Mouse (Mus musculus): ENCODE measurements around the gene Ufd1. TPM values are rescaled to one million over a fixed set of nuclear protein-coding genes. Genes with fewer than 3 reads are reported as not detected.

Ufd1 gene
- polyA plus RNA-seq, 1 experiment from 2014 or later: 82.1 TPM

- no peak overlapping the region for H3K9ac ChIP-seq (replicated peaks; ENCODE audit: low read length)
- no peaks in the 10 kb centered on the region for H3K27me3 ChIP-seq (ENCODE audit: control insufficient read depth, insufficient read depth, low read length)
- no peak overlapping the region for H3K4me2 ChIP-seq (ENCODE audit: low read depth, low read length)
- H3K9me3 ChIP-seq (replicated peaks; ENCODE audit: control insufficient read depth, low read length): no peaks in the 10 kb centered on the region
- no peak for DNase-seq (ENCODE audit: low spot score)
- no peak overlapping the region for H3K27ac ChIP-seq (replicated peaks; ENCODE audit: low read depth, low read length)
- 87% methylated on average over 1 of the region's 1 CpGs for WGBS
- H3K4me3 ChIP-seq (ENCODE audit: low read depth, low read length): no peak overlapping the region
- H3K4me1 ChIP-seq (ENCODE audit: control insufficient read depth, insufficient read depth, low read length): no peaks in the 10 kb centered on the region
- H3K36me3 ChIP-seq (replicated peaks; ENCODE audit: control insufficient read depth, insufficient read depth, low read depth, low read length): peaks cover 31% of the 10 kb centered on the region
- no peak for ATAC-seq (replicated peaks; ENCODE audit: insufficient number of reproducible peaks, low FRiP score, low TSS enrichment, low read depth)
Observed at GRCm38 (mm10) chr16:18822356-18822755, 10.8 kb downstream of the Ufd1 start.

- Histone ChIP-seq H3K36me3 (replicated peaks; ENCODE audit: control insufficient read depth, insufficient read depth, low read depth, low read length) (peaks cover 31% of the 10 kb centered on the region), H3K4me2 (ENCODE audit: low read depth, low read length) (no peak overlapping the region), H3K27ac (replicated peaks; ENCODE audit: low read depth, low read length) (no peak overlapping the region), H3K4me1 (ENCODE audit: control insufficient read depth, insufficient read depth, low read length) (no peaks in the 10 kb centered on the region), H3K9me3 (replicated peaks; ENCODE audit: control insufficient read depth, low read length) (no peaks in the 10 kb centered on the region), H3K4me3 (ENCODE audit: low read depth, low read length) (no peak overlapping the region), H3K27me3 (ENCODE audit: control insufficient read depth, insufficient read depth, low read length) (no peaks in the 10 kb centered on the region), H3K9ac (replicated peaks; ENCODE audit: low read length) (no peak overlapping the region)
- no peak for DNase-seq (ENCODE audit: low spot score)
- ATAC-seq (replicated peaks; ENCODE audit: insufficient number of reproducible peaks, low FRiP score, low TSS enrichment, low read depth): no peak
- 86% methylated on average over 4 of the region's 4 CpGs for WGBS
Observed at GRCm38 (mm10) chr16:18822925-18823324, 11.3 kb downstream of the Ufd1 start.

DNA sequence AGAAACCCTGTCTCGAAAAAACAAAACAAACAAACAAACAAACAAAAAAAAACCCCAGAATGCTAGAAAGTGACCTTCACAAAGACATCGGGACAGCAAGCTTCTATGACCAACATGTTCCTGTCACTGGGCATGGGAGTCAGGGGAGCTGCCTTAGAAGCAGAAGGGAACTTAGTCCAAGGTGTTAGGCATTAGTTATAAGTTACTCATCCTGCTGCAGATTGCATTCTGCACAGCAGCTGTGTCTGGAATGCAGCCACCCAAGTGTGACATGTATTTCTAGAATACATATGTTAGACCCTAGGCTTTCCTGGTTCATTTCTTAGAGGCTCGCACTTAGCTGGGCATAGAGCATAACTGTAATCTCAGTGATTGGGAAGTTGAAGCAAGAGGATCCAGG is 17.1 kb downstream of the Ufd1 start:
- no peak for DNase-seq (ENCODE audit: low spot score)
- ATAC-seq (replicated peaks; ENCODE audit: insufficient number of reproducible peaks, low FRiP score, low TSS enrichment, low read depth): no peak

DNA sequence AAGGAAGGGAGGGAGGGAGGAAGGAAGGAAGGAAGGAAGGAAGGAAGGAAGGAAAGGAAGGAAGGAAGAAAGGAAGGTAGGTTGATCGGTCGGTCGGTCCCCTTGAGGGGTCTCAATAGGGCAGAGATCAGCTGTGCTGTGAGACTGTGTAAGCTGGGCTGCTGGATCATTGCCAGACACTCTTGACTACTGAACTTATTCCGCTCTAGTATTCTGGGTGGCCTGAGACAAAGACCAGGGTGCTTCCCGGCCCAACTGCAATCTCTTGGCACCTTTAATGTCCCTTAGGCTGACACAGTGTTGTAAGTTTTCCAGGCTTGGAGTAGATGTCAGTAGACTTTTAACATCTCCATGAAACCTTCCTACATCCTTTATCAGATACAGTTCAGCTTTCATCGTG is 17.5 kb downstream of the Ufd1 start:
- H3K4me3 ChIP-seq (ENCODE audit: low read depth, low read length): no peak overlapping the region
- no peak overlapping the region for H3K27ac ChIP-seq (replicated peaks; ENCODE audit: low read depth, low read length)
- no peak overlapping the region for H3K4me2 ChIP-seq (ENCODE audit: low read depth, low read length)
- H3K36me3 ChIP-seq (replicated peaks; ENCODE audit: control insufficient read depth, insufficient read depth, low read depth, low read length): peaks cover 6% of the 10 kb centered on the region
- H3K9me3 ChIP-seq (replicated peaks; ENCODE audit: control insufficient read depth, low read length): no peaks in the 10 kb centered on the region
- no peaks in the 10 kb centered on the region for H3K27me3 ChIP-seq (ENCODE audit: control insufficient read depth, insufficient read depth, low read length)
- ATAC-seq (replicated peaks; ENCODE audit: insufficient number of reproducible peaks, low FRiP score, low TSS enrichment, low read depth) (no peak), DNase-seq (ENCODE audit: low spot score) (no peak)
- 90% methylated on average over 6 of the region's 6 CpGs for WGBS
- H3K4me1 ChIP-seq (ENCODE audit: control insufficient read depth, insufficient read depth, low read length): no peaks in the 10 kb centered on the region
- no peak overlapping the region for H3K9ac ChIP-seq (replicated peaks; ENCODE audit: low read length)

More for the DNA sequence above, 17.1 kb downstream of the Ufd1 start:
- Histone ChIP-seq H3K4me1 (ENCODE audit: control insufficient read depth, insufficient read depth, low read length) (no peaks in the 10 kb centered on the region), H3K9me3 (replicated peaks; ENCODE audit: control insufficient read depth, low read length) (no peaks in the 10 kb centered on the region), H3K4me3 (ENCODE audit: low read depth, low read length) (no peak overlapping the region), H3K36me3 (replicated peaks; ENCODE audit: control insufficient read depth, insufficient read depth, low read depth, low read length) (peaks cover 6% of the 10 kb centered on the region), H3K9ac (replicated peaks; ENCODE audit: low read length) (no peak overlapping the region), H3K4me2 (ENCODE audit: low read depth, low read length) (no peak overlapping the region), H3K27ac (replicated peaks; ENCODE audit: low read depth, low read length) (no peak overlapping the region), H3K27me3 (ENCODE audit: control insufficient read depth, insufficient read depth, low read length) (no peaks in the 10 kb centered on the region)
- WGBS: 93% methylated on average over 3 of the region's 3 CpGs

GRCm38 (mm10) chr16:18833486-18833885 is 21.9 kb downstream of the Ufd1 start:
- WGBS: 75% methylated on average over 2 of the region's 2 CpGs
- Histone ChIP-seq H3K4me2 (ENCODE audit: low read depth, low read length) (no peak overlapping the region), H3K4me3 (ENCODE audit: low read depth, low read length) (no peak overlapping the region), H3K9ac (replicated peaks; ENCODE audit: low read length) (no peak overlapping the region), H3K9me3 (replicated peaks; ENCODE audit: control insufficient read depth, low read length) (no peaks in the 10 kb centered on the region), H3K36me3 (replicated peaks; ENCODE audit: control insufficient read depth, insufficient read depth, low read depth, low read length) (no peaks in the 10 kb centered on the region; the same call in 1 of the 2 replicates), H3K4me1 (ENCODE audit: control insufficient read depth, insufficient read depth, low read length) (no peaks in the 10 kb centered on the region), H3K27ac (replicated peaks; ENCODE audit: low read depth, low read length) (no peak overlapping the region), H3K27me3 (ENCODE audit: control insufficient read depth, insufficient read depth, low read length) (no peaks in the 10 kb centered on the region)
- DNase-seq (ENCODE audit: low spot score) (no peak), ATAC-seq (replicated peaks; ENCODE audit: insufficient number of reproducible peaks, low FRiP score, low TSS enrichment, low read depth) (no peak)

DNA sequence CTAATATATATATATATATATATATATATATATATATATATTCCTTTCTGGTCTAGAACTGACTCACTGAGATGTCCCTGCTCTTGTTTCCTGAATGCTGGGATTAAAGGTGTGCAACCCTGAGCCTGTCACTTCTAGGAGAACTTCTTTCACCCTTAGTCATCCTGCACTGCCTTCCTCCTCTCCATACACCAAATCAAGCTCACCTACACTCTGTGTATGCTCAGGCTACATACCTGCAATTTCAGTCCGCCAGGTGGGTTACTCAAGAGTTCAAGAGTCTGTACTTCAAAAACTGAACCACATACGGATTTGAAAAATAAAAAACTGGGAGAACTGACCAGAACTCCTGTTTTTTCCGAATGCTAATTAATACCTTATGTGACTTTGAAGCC is 24.5 kb downstream of the Ufd1 start:
- Histone ChIP-seq H3K4me1 (ENCODE audit: control insufficient read depth, insufficient read depth, low read length) (no peaks in the 10 kb centered on the region), H3K4me2 (ENCODE audit: low read depth, low read length) (peak overlapping the region; percentile 61), H3K9me3 (replicated peaks; ENCODE audit: control insufficient read depth, low read length) (no peaks in the 10 kb centered on the region), H3K4me3 (ENCODE audit: low read depth, low read length) (peak overlapping the region; percentile 88), H3K27ac (replicated peaks; ENCODE audit: low read depth, low read length) (no peak overlapping the region), H3K27me3 (ENCODE audit: control insufficient read depth, insufficient read depth, low read length) (no peaks in the 10 kb centered on the region), H3K9ac (replicated peaks; ENCODE audit: low read length) (no peak overlapping the region; the same call in 1 of the 2 replicates), H3K36me3 (replicated peaks; ENCODE audit: control insufficient read depth, insufficient read depth, low read depth, low read length) (no peaks in the 10 kb centered on the region; the same call in 1 of the 2 replicates)
- 24% methylated on average over 3 of the region's 3 CpGs for WGBS
- DNase-seq (ENCODE audit: low spot score) (no peak), ATAC-seq (replicated peaks; ENCODE audit: insufficient number of reproducible peaks, low FRiP score, low TSS enrichment, low read depth) (no peak)

- WGBS: under 1% methylated on average over 46 of the region's 46 CpGs
- Histone ChIP-seq H3K27me3 (ENCODE audit: control insufficient read depth, insufficient read depth, low read length) (no peaks in the 10 kb centered on the region), H3K27ac (replicated peaks; ENCODE audit: low read depth, low read length) (no peak within 1 kb of the TSS; the same call in 1 of the 2 replicates), H3K9me3 (replicated peaks; ENCODE audit: control insufficient read depth, low read length) (no peaks in the 10 kb centered on the region), H3K4me3 (ENCODE audit: low read depth, low read length) (peak within 1 kb of the TSS; percentile 88), H3K36me3 (replicated peaks; ENCODE audit: control insufficient read depth, insufficient read depth, low read depth, low read length) (no peaks in the 10 kb centered on the region; the same call in 1 of the 2 replicates), H3K9ac (replicated peaks; ENCODE audit: low read length) (peak within 1 kb of the TSS; percentile 91), H3K4me2 (ENCODE audit: low read depth, low read length) (peak within 1 kb of the TSS; percentile 61), H3K4me1 (ENCODE audit: control insufficient read depth, insufficient read depth, low read length) (no peaks in the 10 kb centered on the region)
- peak; percentile 94 for DNase-seq (ENCODE audit: low spot score)
- ATAC-seq (replicated peaks; ENCODE audit: insufficient number of reproducible peaks, low FRiP score, low TSS enrichment, low read depth): peak; percentile 99
Observed at GRCm38 (mm10) chr16:18836468-18837208, 25.1 kb downstream of the Ufd1 start, which contains the start of the genes 2510002D24Rik and Gm28539. Gene 2510002D24Rik (plus strand): TSS chr16:18836578. Gene Gm28539 (plus strand): TSS chr16:18836584.

DNA sequence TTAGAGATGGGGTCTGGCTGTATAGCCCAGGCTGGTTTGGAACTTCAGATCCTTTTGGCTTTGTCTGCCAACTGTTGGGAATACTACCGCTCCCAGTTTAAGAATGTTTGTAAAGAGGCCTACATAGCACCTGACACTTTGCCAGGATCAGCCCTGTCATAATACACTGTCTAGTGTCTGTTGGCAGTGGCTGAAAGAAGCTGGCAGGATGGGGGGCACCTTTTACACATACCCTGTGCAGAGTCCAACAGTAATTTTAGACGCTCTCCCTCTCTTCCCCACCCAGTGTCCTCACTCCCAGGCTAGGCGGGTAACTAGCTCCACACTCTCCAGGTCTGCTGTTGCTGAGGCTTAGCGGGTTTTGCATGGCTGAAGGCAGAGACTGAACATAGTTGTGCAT is 26.8 kb downstream of the Ufd1 start:
- H3K27me3 ChIP-seq (ENCODE audit: control insufficient read depth, insufficient read depth, low read length): no peaks in the 10 kb centered on the region
- H3K4me2 ChIP-seq (ENCODE audit: low read depth, low read length): no peak overlapping the region
- no peaks in the 10 kb centered on the region for H3K9me3 ChIP-seq (replicated peaks; ENCODE audit: control insufficient read depth, low read length)
- H3K27ac ChIP-seq (replicated peaks; ENCODE audit: low read depth, low read length): no peak overlapping the region
- no peaks in the 10 kb centered on the region for H3K4me1 ChIP-seq (ENCODE audit: control insufficient read depth, insufficient read depth, low read length)
- no peak overlapping the region for H3K9ac ChIP-seq (replicated peaks; ENCODE audit: low read length)
- H3K4me3 ChIP-seq (ENCODE audit: low read depth, low read length): no peak overlapping the region
- H3K36me3 ChIP-seq (replicated peaks; ENCODE audit: control insufficient read depth, insufficient read depth, low read depth, low read length): no peaks in the 10 kb centered on the region; the same call in 1 of the 2 replicates
- ATAC-seq (replicated peaks; ENCODE audit: insufficient number of reproducible peaks, low FRiP score, low TSS enrichment, low read depth) (no peak), DNase-seq (ENCODE audit: low spot score) (no peak)
- 92% methylated on average over 4 of the region's 4 CpGs for WGBS

Data from embryonic facial prominence, embryonic 11.5 days (tissue).